Mouse (Mus musculus) liver, adult 2 months (tissue): ENCODE data around the gene Gm49027. TPM values are rescaled to one million over a fixed set of nuclear protein-coding genes. Genes with fewer than 3 reads are reported as not detected.

Experiments used
- DNase-seq: peaks from one replicate; pipeline ENCODE4 v3.0.0-alpha.2; 2011; ENCODE audit warnings: low read depth, low spot score; ENCODE audit errors: extremely low read depth
- H3K27ac ChIP-seq: fragments of 200-500 bp; replicated peaks from 2 replicates; pipeline ENCODE4 v1.5.1; 2012; ENCODE audit warnings: low read depth, mild to moderate bottlenecking, control low read depth, inconsistent platforms, low read length; ENCODE audit not compliant: insufficient read depth
- H3K27me3 ChIP-seq: fragments of 200-500 bp; 2 replicates; pipeline ENCODE4 v1.6.1; 2012; ENCODE audit warnings: mild to moderate bottlenecking, moderate library complexity, low read length, inconsistent platforms; ENCODE audit not compliant: control insufficient read depth, insufficient read depth
- H3K36me3 ChIP-seq: fragments of 200-500 bp; 2 replicates; pipeline ENCODE4 v1.6.1; 2012; ENCODE audit warnings: low read length, inconsistent platforms; ENCODE audit not compliant: control insufficient read depth, insufficient read depth
- H3K4me1 ChIP-seq: fragments of 200-500 bp; 2 replicates; pipeline ENCODE4 v1.6.1; 2011; ENCODE audit warnings: low read length; ENCODE audit not compliant: control insufficient read depth, insufficient read depth
- H3K4me3 ChIP-seq: fragments of 200-500 bp; 2 replicates; pipeline ENCODE4 v1.5.1; 2011; ENCODE audit warnings: low read depth, mild to moderate bottlenecking, control low read depth, low read length, moderate library complexity; ENCODE audit not compliant: insufficient read depth
- H3K79me2 ChIP-seq: fragments of 200-500 bp; 2 replicates; pipeline ENCODE4 v1.6.1; 2012; ENCODE audit warnings: inconsistent platforms, mild to moderate bottlenecking, low read length, moderate library complexity; ENCODE audit not compliant: control insufficient read depth, insufficient read depth
- H3K9ac ChIP-seq: fragments of 200-500 bp; 2 replicates; pipeline ENCODE4 v1.6.1; 2012; ENCODE audit warnings: low read depth, mild to moderate bottlenecking, control low read depth, inconsistent platforms, low read length
- CTCF ChIP-seq: fragments of 200-500 bp; IDR thresholded peaks from 2 replicates; pipeline ENCODE4 v1.5.1; 2011; ENCODE audit warnings: low read depth, low read length, control low read depth
- POLR2A ChIP-seq: fragments of 200-500 bp; IDR thresholded peaks from 2 replicates; pipeline ENCODE4 v1.6.1; 2011; ENCODE audit warnings: low read length, control low read depth; ENCODE audit not compliant: insufficient read depth; ENCODE audit errors: extremely low read depth
- WGBS: fragments of 180-500 bp; shearing (Covaris S2); methylation state at CpG from one replicate; pipeline ENCODE4 v1.1.7; 2018; 5-methylcytosine and 5-hydroxymethylcytosine counted together
- polyA plus RNA-seq: library from polyadenylated mRNA; depleted of rRNA; stranded (reverse); fragments of >200 nt; gene quantifications from 2 replicates; pipeline ENCODE4 v1.2.3, GENCODE M21; 2012; rRNA removed
- total RNA-seq: library from RNA; depleted of rRNA; stranded (reverse); fragments of >200 nt; gene quantifications from 2 replicates; pipeline ENCODE4 v1.2.3, GENCODE M21; 2014; rRNA removed

The Gm49027 gene
- total and polyA plus RNA-seq, 2 experiments = 0.54 TPM; not detected in 1

GRCm38 (mm10) chr5:123470784-123471400, 54.4 kb downstream of the Gm49027 start:
- WGBS = 12% methylated on average over 10 of the region's 10 CpGs
- TF ChIP-seq CTCF = no peak
- Histone ChIP-seq H3K79me2 (no peaks in the 10 kb centered on the region), H3K4me1 (no peaks in the 10 kb centered on the region), H3K9ac (no peak overlapping the region; the same call in 1 of the 2 replicates), H3K27me3 (no peaks in the 10 kb centered on the region), H3K4me3 (no peak overlapping the region), H3K27ac (no peak overlapping the region), H3K36me3 (no peaks in the 10 kb centered on the region)
- DNase-seq = no peak

GRCm38 (mm10) chr5:123464638-123465037, 60.6 kb downstream of the Gm49027 start:
- Histone ChIP-seq H3K27me3 (no peaks in the 10 kb centered on the region), H3K36me3 (no peaks in the 10 kb centered on the region), H3K4me3 (no peak overlapping the region), H3K79me2 (no peaks in the 10 kb centered on the region), H3K9ac (no peak overlapping the region), H3K4me1 (no peaks in the 10 kb centered on the region), H3K27ac (no peak overlapping the region)
- 87% methylated on average over 1 of the region's 1 CpGs for WGBS
- no peak for DNase-seq
- no peak for TF ChIP-seq POLR2A
- no peak for TF ChIP-seq CTCF

Other genes with a start within 250 kb of the Gm49027 start
- 3.0 and 4.0 TPM in 2 replicates for gene Bcl7a, start 181.7 kb downstream of the Gm49027 start, total RNA-seq
- gene Bcl7a, start 181.7 kb downstream of the Gm49027 start, polyA plus RNA-seq = 3.0 and 3.8 TPM in 2 replicates
- gene Mlxip, start 130.7 kb downstream of the Gm49027 start, total RNA-seq = 2.0 and 2.7 TPM in 2 replicates
- gene Mlxip, start 130.7 kb downstream of the Gm49027 start, polyA plus RNA-seq = 3.6 and 5.1 TPM in 2 replicates
- gene Lrrc43, start 36.2 kb downstream of the Gm49027 start, total RNA-seq = not detected in 2 replicates
- not detected in 2 replicates for gene Lrrc43, start 36.2 kb downstream of the Gm49027 start, polyA plus RNA-seq
- not detected in 2 replicates for gene Il31, start 36.0 kb downstream of the Gm49027 start, total RNA-seq
- gene Il31, start 36.0 kb downstream of the Gm49027 start, polyA plus RNA-seq = not detected in 2 replicates
- gene B3gnt4, start 15.0 kb downstream of the Gm49027 start, total RNA-seq = not detected in 2 replicates
- gene B3gnt4, start 15.0 kb downstream of the Gm49027 start, polyA plus RNA-seq = not detected in 2 replicates
- 28.1 and 32.8 TPM in 2 replicates for gene Diablo, start 1.3 kb downstream of the Gm49027 start, total RNA-seq
- gene Diablo, start 1.3 kb downstream of the Gm49027 start, polyA plus RNA-seq = 25.9 and 31.4 TPM in 2 replicates
- gene Vps33a, start 47.5 kb upstream of the Gm49027 start, total RNA-seq = 15.4 and 19.7 TPM in 2 replicates
- gene Vps33a, start 47.5 kb upstream of the Gm49027 start, polyA plus RNA-seq = 10.0 and 10.5 TPM in 2 replicates
- 18.5 and 25.2 TPM in 2 replicates for gene Clip1, start 159.1 kb upstream of the Gm49027 start, total RNA-seq
- 10.9 and 11.8 TPM in 2 replicates for gene Clip1, start 159.1 kb upstream of the Gm49027 start, polyA plus RNA-seq
- 9.0 and 12.1 TPM in 2 replicates for gene Zcchc8, start 195.6 kb upstream of the Gm49027 start, total RNA-seq
- 9.6 and 12.7 TPM in 2 replicates for gene Zcchc8, start 195.6 kb upstream of the Gm49027 start, polyA plus RNA-seq
- gene Rsrc2, start 223.9 kb upstream of the Gm49027 start, total RNA-seq = 29.1 and 44.2 TPM in 2 replicates
- gene Rsrc2, start 223.9 kb upstream of the Gm49027 start, polyA plus RNA-seq = 3.7 and 7.0 TPM in 2 replicates
- gene Kntc1, start 224.2 kb upstream of the Gm49027 start, total RNA-seq = 0.37 and 0.94 TPM in 2 replicates
- 0.04 and 0.26 TPM in 2 replicates for gene Kntc1, start 224.2 kb upstream of the Gm49027 start, polyA plus RNA-seq